Mouse (Mus musculus) urinary bladder, postnatal 4 days (tissue): ENCODE results near the gene Cnot1.

ENCODE experiments used
- DNase-seq, 2 experiments: peaks; one replicate each; pipeline ENCODE4 v3.0.0; 2021 to 2022; ENCODE audit warnings: low spot score in 2 of 2

Gene Cnot1

GRCm38 (mm10) chr8:95690929-95691541, 116.2 kb downstream of the Cnot1 start:
- DNase-seq: no peak

- no peak for DNase-seq
Observed at GRCm38 (mm10) chr8:95688073-95688672, 119.1 kb downstream of the Cnot1 start.

- DNase-seq: no peak
Observed at GRCm38 (mm10) chr8:95678024-95678611, 129.1 kb downstream of the Cnot1 start.

DNA sequence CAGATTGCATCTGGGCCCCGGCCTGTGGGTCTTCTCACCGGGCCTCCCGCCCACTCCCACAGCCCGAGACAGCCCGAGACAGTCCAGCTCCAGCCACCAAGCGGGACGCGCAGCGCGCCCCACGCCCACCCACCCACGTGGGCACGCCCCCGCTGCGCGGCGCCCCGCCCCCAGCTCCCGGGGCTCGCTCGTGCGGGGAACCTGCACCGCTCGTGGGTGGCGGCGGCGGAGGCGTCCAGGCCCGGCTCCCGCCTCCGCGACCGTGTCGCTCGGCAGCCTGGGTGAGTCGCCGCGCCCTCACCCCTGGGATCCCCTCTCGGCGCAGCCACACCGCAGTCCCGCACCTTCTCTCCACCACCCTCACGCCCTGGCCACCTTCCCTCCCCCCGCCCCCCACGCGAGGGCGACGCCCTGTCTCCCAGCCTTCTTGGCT, 129.7 kb downstream of the Cnot1 start:
- no peak for DNase-seq

- DNase-seq: no peak
Observed at GRCm38 (mm10) chr8:95676631-95677030, 130.6 kb downstream of the Cnot1 start, which contains the start of gene Ndrg4. Gene Ndrg4, plus strand, starts transcription at chr8:95676980.

- DNase-seq: no peak
Observed at GRCm38 (mm10) chr8:95672811-95673210, 134.5 kb downstream of the Cnot1 start.

DNA sequence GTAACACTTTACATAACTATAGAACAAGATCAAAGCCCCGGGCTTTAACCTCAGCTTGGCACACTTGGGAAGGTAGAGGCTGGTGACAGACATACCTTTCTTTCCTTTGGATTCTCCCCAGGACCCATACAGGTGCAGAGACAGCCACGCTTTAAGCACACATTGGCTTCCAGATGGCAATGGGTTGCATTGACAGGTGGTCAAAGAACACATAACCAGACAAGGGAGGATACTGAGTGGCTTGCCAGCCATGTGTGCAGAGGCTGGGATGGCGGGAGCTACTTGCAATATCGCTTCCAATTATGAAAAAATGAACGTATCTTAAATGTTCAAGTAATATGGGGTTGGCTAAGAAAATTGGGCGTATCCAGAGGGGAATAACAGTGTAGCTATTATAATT, 135.4 kb downstream of the Cnot1 start:
- no peak for DNase-seq

GRCm38 (mm10) chr8:95669967-95670366, 137.3 kb downstream of the Cnot1 start:
- DNase-seq: no peak
